Mouse (Mus musculus) urinary bladder, adult 2 months (tissue): ENCODE results near the gene Kdm1a. TPM values are rescaled to one million over a fixed set of nuclear protein-coding genes. Genes with fewer than 3 reads are reported as not detected.
A peak's percentile ranks its signal among the peaks of the same experiment; 100 is the strongest.

Experiments used
- DNase-seq: peaks from one replicate; pipeline ENCODE4 v3.0.0; 2022; ENCODE audit warnings: low spot score
- polyA plus RNA-seq: library from polyadenylated mRNA; depleted of rRNA; stranded (reverse); fragments of >200 nt; gene quantifications from 2 replicates; pipeline ENCODE4 v1.2.3, GENCODE M21; 2012

Gene Kdm1a
- polyA plus RNA-seq, 1 experiment, result 41.8 TPM

GRCm38 (mm10) chr4:136602018-136602554 is 437 bp downstream of the Kdm1a start:
- peak; percentile 55 for DNase-seq

GRCm38 (mm10) chr4:136601476-136601875 is 1.0 kb downstream of the Kdm1a start:
- peak; percentile 33 for DNase-seq

GRCm38 (mm10) chr4:136600536-136600935 is 2.0 kb downstream of the Kdm1a start:
- no peak for DNase-seq

- no peak for DNase-seq
Observed at GRCm38 (mm10) chr4:136599869-136600268, 2.7 kb downstream of the Kdm1a start.

- DNase-seq, result no peak
Observed at GRCm38 (mm10) chr4:136598268-136598876, 4.2 kb downstream of the Kdm1a start.

GRCm38 (mm10) chr4:136595221-136595620 is 7.3 kb downstream of the Kdm1a start:
- no peak for DNase-seq

GRCm38 (mm10) chr4:136594006-136594405 is 8.5 kb downstream of the Kdm1a start:
- DNase-seq, result no peak

- DNase-seq, result no peak
Observed at GRCm38 (mm10) chr4:136592111-136592510, 10.4 kb downstream of the Kdm1a start.

- DNase-seq, result no peak
Observed at GRCm38 (mm10) chr4:136588003-136588402, 14.5 kb downstream of the Kdm1a start.

- DNase-seq, result no peak
Observed at GRCm38 (mm10) chr4:136587221-136587827, 15.2 kb downstream of the Kdm1a start.

GRCm38 (mm10) chr4:136581885-136582284 is 20.6 kb downstream of the Kdm1a start:
- no peak for DNase-seq

GRCm38 (mm10) chr4:136569998-136570397 is 32.5 kb downstream of the Kdm1a start:
- no peak for DNase-seq

GRCm38 (mm10) chr4:136568629-136569028 is 33.9 kb downstream of the Kdm1a start:
- DNase-seq, result no peak

GRCm38 (mm10) chr4:136562755-136563154 is 39.8 kb downstream of the Kdm1a start:
- DNase-seq, result no peak

GRCm38 (mm10) chr4:136560270-136560991 is 42.1 kb downstream of the Kdm1a start:
- DNase-seq, result no peak

GRCm38 (mm10) chr4:136559690-136560089 is 42.8 kb downstream of the Kdm1a start:
- DNase-seq, result no peak

GRCm38 (mm10) chr4:136557638-136558037 is 44.9 kb downstream of the Kdm1a start:
- no peak for DNase-seq

- DNase-seq, result no peak
Observed at GRCm38 (mm10) chr4:136553108-136553507, 49.4 kb downstream of the Kdm1a start.

- no peak for DNase-seq
Observed at GRCm38 (mm10) chr4:136548381-136548801, 54.1 kb downstream of the Kdm1a start.

- no peak for DNase-seq
Observed at GRCm38 (mm10) chr4:136547721-136548120, 54.8 kb downstream of the Kdm1a start.

- DNase-seq, result no peak
Observed at GRCm38 (mm10) chr4:136546279-136547045, 56.1 kb downstream of the Kdm1a start.

GRCm38 (mm10) chr4:136545151-136545550 is 57.4 kb downstream of the Kdm1a start:
- no peak for DNase-seq
